Mouse (Mus musculus) kidney, adult 9 months (tissue): ENCODE data around the gene Ucma.

ENCODE experiments used
- DNase-seq: peaks from one replicate; pipeline ENCODE4 v3.0.0; 2022

The Ucma gene

DNA sequence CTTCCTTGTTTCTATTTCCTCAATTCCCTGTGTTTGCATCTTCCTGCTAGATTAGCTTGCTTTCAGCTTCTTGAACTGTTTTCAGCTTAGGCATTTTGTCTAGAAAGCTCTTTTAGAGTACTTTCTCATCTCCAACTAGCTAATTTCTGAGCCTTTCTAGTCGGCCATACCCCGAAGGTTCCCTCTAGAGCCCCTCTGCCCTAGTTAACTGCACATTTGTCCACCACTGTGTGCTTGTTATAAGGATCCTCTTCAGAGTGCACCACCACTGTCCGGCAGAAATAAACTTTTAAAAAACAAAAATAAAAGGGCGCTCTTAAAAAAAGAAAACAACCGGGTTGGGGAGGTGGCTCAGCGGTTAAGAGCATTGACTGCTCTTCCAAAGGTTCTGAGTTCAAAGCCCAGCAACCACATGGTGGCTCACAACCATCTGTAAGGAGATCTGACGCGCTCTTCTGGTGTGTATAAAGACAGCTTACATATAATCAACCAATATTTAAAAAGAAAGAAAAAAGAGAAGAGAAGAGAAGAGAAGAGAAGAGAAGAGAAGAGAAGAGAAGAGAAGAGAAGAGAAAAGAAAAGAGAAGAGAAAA is 36.1 kb downstream of the Ucma start:
- no peak for DNase-seq

DNA sequence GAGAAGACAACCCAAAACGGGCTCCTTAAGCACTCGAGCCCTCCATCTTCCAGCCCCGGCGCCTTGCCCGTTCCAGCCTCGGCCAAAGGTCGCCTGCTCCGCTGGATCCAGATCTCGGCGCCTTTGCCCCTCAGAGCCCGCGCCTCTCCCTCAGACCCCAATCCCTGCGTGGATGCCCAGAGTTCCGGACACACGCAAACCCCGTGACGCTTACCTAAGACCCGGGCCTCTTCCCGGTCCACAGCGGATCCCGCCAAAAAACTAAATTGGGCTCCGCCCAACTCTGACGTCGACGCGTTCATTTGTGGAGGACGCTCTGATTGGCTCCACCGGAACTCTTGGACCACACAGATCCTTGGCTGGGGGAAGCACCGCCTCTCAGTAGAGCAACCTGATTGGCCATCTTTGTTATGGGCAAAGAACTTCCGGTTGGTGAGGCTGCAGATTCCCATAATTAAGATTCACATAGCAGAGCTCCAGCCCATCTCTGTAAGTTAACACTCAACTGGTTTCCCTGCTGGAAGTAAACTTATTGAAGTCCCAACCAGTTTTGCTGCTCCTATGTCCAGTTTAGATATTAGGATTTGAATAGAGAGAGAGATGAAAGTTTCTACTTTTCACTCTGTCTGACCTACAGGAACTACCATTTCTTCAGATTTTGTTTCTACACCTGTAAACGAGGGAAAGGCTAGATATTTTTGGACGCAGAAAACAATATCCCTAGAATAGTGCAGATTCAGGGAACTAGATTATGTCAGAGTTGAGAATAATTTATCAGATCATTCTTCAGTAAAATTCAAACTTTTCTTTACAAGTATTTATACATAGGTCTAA is 36.8 kb downstream of the Ucma start, which contains the start of gene Mcm10:
TSS of gene Mcm10 (minus strand) at position 301 of the 834 bp plus-strand sequence.
- peak; percentile 96 for DNase-seq

DNA sequence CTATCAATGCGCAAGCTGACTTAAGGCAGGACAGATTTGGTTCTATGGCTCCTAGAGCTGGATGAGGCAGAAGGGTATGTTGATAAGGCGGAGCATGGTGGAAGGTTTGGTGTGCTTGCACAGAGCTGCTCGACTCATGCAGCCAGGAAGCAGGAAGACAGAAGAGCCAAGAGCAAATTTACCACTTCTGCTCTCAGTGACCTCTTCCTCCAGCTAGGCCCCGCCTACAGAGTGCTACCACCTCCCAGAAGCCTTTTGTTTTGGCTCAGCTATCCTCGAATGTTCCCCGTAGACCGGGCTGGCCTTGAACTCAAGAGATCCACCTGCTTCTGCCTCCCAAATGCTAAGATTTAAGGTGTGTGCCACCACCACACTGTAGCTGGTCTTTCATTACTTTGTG is 38.7 kb downstream of the Ucma start:
- no peak for DNase-seq

DNA sequence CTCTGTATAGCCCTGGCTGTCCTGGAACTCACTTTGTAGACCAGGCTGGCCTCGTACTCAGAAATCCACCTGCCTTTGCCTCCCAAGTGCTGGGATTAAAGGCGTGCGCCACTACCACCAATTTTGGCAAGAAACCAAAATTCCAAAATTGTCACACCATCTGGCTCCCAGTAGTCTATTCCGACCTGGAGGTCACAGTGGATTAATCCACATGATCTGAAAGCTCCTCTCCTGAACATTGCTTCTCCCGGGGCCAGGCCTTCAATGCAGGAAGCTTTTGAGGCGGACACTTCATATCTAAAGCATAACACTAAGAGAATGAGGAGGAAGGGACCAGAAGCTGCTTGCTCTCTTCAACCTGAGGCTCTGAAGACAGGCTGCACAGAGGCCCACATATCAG is 39.6 kb downstream of the Ucma start:
- no peak for DNase-seq

DNA sequence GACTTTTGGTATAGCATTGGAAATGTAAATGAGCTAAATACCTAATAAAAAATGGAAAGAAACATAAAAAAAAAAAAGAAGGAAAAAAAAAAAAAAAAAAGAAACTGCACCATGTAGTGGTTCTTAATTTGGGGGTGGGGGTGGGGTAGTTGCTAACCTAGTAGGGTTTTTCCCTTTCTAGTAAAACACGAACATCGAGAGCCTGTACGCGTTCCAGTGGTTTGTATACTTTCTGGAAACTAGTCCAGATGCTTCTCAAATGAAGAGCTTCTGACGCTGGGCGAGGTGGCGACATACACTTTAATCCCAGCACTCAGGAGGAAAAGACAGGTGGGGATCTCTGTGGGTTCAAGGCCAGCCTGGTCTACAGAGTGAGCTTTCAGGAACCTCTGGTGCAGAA is 41.0 kb downstream of the Ucma start:
- DNase-seq: no peak

DNA sequence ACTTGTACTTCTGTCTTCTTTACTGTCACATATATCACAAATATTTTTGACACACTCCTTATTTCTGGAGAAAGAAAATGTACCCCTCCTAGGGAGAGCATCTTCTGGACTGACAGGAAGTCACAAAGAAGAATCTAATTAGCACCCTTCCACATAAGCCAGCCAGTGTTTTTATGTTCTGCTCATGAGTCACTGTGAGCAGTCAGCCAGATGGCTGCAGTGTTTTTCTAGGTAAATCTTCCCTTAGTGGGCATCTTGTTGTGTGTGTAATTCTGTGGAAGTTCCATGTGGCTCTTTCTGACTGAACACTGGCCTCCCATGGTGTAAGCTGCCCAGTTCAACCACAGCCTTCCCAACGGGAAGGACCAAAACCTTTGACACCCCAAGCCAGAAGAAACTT is 43.8 kb downstream of the Ucma start:
- DNase-seq: no peak

DNA sequence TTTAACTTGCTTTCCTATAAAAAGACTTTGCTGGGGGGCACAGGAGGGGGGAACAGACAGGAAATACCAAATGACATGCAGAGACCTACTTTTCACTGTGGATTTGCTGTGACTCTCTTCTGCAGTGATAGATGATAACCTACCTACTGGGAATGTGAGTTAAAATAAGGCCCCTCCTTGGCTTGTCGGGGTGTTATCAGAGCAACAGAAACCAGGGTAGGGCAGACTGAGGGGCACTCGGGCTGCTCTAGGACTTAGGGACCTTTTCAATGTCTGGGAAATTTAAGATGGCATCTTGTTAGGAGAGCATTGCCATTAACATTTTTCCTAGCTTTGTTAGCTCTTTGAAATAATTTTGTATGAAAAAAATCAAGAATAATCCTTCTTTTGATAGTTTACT is 47.4 kb downstream of the Ucma start:
- no peak for DNase-seq

DNA sequence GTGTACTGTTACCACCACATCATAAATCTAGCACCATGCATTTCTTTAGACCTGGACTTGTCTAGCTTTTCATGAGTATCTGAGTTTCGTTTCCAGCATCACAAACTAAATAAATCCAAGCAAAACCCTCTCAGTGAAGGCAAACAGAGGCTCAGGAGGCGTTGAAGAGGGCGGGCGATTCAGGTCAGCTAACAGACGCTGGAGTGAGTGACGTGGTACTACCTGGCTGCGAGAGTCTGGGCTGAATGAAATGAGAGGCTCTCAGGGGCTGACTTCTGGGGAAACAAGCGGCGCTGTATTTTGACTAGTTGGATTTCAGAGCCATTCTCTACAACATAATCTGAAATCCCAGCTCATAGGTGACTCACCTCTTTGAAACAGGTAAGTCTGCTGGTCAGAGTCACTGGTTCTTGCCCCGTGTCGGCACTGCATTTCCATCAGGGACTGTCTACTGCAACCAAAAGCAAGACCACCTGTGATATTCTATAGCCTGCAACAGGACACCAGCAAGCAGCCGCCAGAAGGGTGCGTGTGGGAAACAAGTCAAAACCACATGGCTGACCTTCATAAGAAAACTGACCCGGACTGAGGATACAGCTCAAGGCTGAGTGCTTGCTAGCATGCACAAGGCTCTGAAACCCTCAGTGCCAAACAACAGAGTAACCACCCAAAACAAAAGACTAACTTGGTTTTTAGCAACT is 47.9 kb downstream of the Ucma start:
- no peak for DNase-seq

DNA sequence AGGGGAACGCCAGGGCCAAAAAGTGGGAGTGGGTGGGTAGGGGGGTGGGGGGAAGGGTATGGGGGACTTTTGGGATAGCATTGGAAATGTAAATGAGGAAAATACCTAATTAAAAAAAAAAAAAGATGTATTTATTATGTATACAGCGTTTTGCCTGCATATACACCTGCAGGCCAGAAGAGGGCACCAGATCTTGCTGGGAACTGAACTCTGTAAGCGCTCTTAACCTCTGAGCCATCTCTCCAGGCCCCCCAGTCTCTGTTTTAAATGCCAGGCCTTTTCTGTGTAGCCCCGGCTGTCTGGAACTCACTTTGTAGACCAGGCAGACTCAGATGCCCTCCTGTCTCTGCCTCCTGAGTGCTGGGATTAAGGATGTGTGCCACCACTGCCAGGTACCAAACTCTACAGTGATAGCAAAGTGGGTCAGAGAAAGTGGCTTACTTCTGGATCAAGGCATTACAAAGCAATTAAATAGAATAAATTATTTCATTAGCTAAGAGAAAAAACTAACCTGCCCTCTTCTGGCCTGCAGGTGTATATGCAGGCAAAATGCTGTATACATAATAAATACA is 49.3 kb downstream of the Ucma start:
- DNase-seq: no peak

DNA sequence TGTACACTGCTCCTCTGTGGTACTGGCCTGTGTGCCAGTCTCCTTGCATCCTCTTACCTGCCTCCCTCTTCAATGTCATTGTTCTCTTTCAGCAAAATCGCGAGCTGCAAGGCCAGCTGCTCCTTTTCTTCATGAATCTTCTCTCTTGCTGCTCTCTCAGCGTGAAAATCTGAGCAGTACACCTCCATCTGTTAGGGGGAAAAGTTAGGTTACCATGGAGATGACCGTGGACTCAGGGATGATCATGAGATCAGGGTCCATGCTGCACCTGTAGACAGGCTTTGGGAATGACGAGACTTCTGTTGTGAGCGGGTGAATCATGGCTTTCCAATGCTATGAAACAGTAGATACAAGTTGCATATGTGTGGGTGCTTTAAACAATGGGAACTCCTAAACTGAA is 51.1 kb downstream of the Ucma start:
- no peak for DNase-seq

DNA sequence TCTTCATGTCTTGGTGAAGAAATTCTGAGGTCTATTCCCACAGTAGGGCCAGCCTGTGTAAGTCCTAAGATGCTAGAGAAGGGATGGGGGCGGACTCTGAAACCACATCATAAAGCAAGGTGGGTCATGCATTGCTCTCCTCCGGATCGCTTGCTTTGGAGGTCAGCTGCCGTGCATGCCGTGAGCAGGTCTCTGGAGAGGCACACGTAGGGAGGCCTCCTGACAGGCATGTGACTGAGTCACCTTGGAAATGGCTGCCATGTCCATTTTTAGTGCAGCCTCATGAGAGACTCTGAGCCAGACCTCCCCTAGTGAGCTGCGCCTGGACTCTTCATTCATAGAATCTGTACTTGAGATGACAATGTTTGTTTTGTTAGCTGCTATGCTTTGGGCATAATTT is 52.1 kb downstream of the Ucma start:
- DNase-seq: no peak

DNA sequence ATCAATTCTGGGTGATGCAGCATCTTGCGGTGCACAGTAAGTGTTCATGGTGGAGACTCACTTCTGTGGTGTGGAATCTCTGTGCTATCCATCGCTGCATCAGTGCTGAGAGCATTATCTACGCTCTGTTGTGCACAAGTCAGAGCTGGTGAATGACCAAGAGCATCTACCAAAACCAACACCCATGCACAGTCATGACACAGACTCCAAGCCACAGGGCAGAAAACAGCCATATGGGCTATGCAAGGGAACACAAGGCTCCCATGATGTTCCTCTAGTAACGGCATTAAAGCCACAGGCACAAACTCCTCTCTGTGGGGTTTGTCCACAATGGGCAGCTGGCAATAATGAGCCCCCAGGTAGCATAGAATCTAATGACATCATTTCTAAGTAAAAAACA is 53.9 kb downstream of the Ucma start:
- DNase-seq: no peak

DNA sequence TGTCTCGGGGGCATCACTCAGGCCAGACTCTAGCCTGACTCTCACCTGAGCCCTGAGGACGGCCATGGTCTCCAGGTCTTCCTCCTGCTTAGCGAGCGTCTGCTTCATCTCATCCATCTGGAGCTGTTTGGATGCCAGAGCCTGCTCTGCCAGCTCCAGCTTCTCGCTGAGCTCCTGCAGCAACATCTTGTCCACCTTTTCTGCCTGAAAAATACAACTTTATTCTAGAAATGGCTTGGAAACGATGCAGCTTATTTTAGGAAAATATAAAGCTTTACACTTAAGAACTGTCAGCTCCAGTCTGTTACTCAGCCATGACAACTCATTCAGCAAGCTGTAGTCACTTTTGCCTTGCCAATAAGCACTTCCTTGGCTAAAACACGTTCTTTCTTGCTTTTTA is 55.3 kb downstream of the Ucma start:
- DNase-seq: no peak

DNA sequence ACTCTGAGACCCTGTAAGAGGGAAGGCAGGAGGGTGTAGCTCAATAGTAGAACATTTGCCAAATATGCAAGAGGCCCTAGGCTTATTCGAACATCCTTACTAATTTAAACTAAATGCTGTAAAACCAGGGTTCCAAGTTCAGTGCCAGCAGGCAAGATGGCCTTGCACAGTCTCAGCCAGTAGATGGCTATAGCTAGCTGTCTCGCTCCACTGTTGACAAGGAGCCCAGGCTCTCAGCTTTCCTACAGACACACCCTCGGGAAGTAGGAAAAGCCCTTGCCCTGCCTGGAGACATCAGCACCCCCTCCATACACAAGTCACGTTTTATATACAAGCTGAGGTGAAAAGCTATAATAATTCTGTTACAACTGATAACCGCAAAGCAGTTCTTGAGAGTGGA is 56.7 kb downstream of the Ucma start:
- no peak for DNase-seq

DNA sequence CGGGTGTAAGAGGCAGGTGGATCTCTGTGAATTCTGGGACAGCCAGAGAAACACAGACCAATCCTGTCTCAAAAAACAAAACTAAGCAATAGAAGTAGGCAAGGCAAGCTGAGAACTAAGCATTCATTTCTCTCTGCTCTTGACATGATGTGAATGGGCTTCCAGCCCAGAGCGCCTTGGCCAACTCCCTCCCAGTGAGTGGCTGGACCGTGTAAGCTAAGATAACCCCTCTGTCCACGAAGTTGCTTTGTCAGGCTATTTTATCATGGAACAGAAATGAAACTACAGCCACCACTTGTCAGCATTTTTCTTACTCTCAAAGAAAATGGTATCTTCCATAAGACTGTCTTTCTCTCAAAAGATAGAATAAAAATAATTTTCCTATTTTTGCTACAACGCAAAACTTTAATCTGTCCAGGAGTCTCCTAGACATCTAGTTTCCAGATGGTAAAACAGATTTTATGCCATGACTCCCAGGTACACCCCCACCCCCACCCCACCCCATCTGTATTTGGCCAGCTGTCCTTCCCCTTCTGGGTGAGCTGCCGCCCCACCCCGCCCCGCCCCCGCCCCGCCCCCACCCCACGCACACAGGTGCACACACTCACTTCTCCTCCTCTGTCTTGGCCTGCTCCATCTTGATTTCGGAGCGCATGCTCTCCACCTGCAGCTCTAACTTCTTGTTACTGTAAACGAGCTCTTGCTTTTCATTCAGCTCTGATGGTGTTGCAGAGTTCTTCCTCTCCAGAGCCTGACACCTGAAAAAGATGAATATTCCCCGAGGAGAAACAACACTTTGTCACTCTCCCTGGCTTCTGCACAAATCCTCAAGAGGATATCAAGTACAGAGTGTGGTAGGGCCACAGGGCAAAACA is 57.9 kb downstream of the Ucma start:
- DNase-seq: no peak

DNA sequence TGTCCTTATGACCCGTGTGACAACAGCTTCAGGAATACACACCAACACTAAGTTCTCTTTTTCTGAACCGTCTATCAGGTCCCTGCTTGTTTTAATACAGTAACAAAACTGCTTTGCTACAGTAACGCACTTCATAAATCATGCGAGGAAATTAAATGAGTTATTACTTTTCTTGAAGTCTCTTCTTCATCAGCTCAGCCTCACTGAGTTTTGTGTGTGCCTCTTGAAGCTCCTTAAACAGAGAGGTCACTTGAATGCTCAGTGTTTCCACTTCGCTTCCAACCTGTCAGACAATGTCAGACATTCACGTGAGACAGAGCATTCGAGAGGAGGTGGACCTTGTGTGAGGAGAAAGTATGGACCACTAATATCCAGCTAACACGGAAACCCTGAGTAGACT is 58.9 kb downstream of the Ucma start:
- DNase-seq: no peak

DNA sequence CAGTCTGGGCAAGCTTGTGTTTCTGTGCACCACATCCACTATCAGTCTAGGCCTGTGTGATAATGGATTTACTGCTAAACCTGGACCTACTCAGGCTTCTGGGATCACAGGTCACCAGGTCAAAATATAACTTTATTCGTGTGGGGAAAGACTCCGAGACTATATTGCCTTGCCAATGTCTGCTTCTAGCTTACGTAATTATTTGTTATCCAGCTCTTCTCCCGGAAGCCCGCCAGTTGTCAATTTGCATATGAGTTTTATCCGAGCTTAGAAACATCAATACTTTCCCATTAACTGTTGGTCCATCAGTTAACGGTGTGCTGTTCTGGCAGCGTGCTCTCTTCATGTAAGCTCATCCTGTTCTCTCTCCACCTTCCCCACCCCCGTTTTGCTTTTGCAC is 59.3 kb downstream of the Ucma start:
- DNase-seq: no peak
